Mouse (Mus musculus) heart, adult 2 months (tissue): ENCODE data around the gene Smim8. TPM values are rescaled to one million over a fixed set of nuclear protein-coding genes. Genes with fewer than 3 reads are reported as not detected.

Source experiments
- DNase-seq, 2 experiments: peaks; one replicate each; pipeline ENCODE4 v3.0.0; 2021
- H3K27ac ChIP-seq: fragments of 200-600 bp; 2 replicates; pipeline ENCODE4 v1.8.1; 2022
- H3K27me3 ChIP-seq: fragments of 200-500 bp; 2 replicates; pipeline ENCODE4 v1.6.1; 2012; ENCODE audit warnings: mild to moderate bottlenecking, low read length, inconsistent platforms, mixed read lengths; ENCODE audit not compliant: control insufficient read depth, insufficient read depth
- H3K36me3 ChIP-seq: fragments of 200-500 bp; 2 replicates; pipeline ENCODE4 v1.6.1; 2012; ENCODE audit warnings: low read length, inconsistent platforms; ENCODE audit not compliant: control insufficient read depth, insufficient read depth
- H3K4me1 ChIP-seq: fragments of 200-500 bp; 2 replicates; pipeline ENCODE4 v1.6.1; 2011; ENCODE audit warnings: low read length; ENCODE audit not compliant: control insufficient read depth, insufficient read depth
- H3K4me3 ChIP-seq: fragments of 200-600 bp; 2 replicates; pipeline ENCODE4 v1.8.1; 2022
- H3K79me2 ChIP-seq: fragments of 200-500 bp; replicated peaks from 2 replicates; pipeline ENCODE4 v1.6.1; 2012; ENCODE audit warnings: mild to moderate bottlenecking, inconsistent platforms, low read length, moderate library complexity, mixed read lengths; ENCODE audit not compliant: control insufficient read depth, insufficient read depth
- H3K9ac ChIP-seq: fragments of 200-500 bp; 2 replicates; pipeline ENCODE4 v1.6.1; 2012; ENCODE audit warnings: low read depth, mild to moderate bottlenecking, control low read depth, inconsistent platforms, low read length, mixed read lengths
- CTCF ChIP-seq: fragments of 200-600 bp; IDR thresholded peaks from 2 replicates; pipeline ENCODE4 v1.8.1; 2022; ENCODE audit warnings: antibody characterized with exemption, mild to moderate bottlenecking, moderate library complexity
- EP300 ChIP-seq: fragments of 200-500 bp; IDR thresholded peaks from 2 replicates; pipeline ENCODE4 v1.6.1; 2011; ENCODE audit warnings: low read depth, low read length, control low read depth; ENCODE audit not compliant: insufficient read depth
- POLR2A ChIP-seq: fragments of 200-500 bp; IDR thresholded peaks from 2 replicates; pipeline ENCODE4 v1.6.1; 2011; ENCODE audit warnings: mild to moderate bottlenecking, low read depth, low read length, control low read depth; ENCODE audit not compliant: insufficient read depth
- WGBS: fragments of 180-500 bp; shearing (Covaris S2); methylation state at CpG from one replicate; pipeline ENCODE4 v1.1.7; 2018; 5-methylcytosine and 5-hydroxymethylcytosine counted together
- intact Hi-C: fragments of 180-260 bp; cut with DNase I; formaldehyde crosslinking; loops from one replicate; pipeline ENCODE4 v1.15.1; 2025
- long read RNA-seq: library from polyadenylated mRNA; stranded (forward); transcript quantifications from one replicate; pipeline ENCODE4 v2.0.0, GENCODE M21; 2021
- polyA plus RNA-seq: library from polyadenylated mRNA; depleted of rRNA; stranded (reverse); fragments of >200 nt; gene quantifications from 2 replicates; pipeline ENCODE4 v1.2.3, GENCODE M21; 2012; rRNA removed
- total RNA-seq, 2 experiments: library from RNA; stranded (reverse); gene quantifications; 2 replicates each; pipeline ENCODE4 v1.2.3; 2021

Gene Smim8
- total RNA-seq = 10 to 100 TPM; 54.6 to 66.6 TPM
- polyA plus RNA-seq = 19.1 and 30.0 TPM in 2 replicates
- long read RNA-seq, transcript Smim8-201 (3 exons, 786 nt) = major isoform, 25 of 64 reads
- long read RNA-seq, partial matches to known transcripts = 35 of 64 reads
- long read RNA-seq, other reads (novel, unspliced or antisense) = 0 of 64 reads

DNA sequence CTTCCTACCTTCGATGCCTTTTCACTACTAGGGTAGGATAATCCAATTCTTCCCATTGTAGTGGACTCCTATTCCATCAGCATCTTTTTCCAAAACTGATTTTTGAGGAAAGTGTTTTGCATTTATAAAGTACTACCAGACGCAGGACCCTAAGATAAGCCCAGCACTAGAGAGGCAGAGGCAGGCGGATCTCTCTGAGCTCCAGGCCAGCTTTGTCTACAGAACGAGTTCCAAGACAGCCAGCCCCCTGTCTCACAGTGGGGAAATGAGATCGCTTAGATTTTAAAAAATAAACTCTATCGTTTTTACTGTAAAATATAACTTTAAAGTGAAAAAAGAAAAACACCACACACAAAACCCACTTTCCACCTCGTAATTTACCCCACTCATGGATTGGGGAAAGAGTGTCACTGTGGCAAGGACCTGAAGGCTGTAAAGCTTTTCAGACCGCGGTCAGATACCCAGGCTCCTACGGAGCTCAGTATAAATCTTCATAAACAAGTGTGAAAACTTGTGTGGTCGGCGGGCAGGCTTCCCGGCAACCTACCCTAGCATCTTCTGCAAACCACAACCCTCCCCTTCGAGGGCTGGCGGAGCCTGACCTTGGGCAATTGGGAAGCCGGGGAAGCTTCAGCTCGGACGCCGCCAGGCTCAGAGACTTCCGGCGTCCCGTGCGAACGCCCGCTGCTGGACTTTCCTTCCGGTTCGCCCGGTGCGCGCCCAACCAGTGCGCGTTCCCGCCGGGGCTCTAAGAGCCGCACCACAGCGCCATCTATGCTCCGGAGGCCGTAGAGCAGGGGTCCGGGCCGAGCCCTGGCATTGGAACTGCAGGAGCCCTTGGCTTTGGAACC is at the start of gene Smim8:
Gene Smim8, minus strand, starts transcription at position 747 of the 851 bp plus-strand sequence.
- H3K27me3 ChIP-seq = no peaks in the 10 kb centered on the region
- peak; percentile 92 to 96 for DNase-seq
- no peaks in the 10 kb centered on the region for H3K4me1 ChIP-seq
- peak within 1 kb of the TSS; percentile 75 for H3K27ac ChIP-seq
- peak within 1 kb of the TSS; percentile 72 for H3K9ac ChIP-seq
- intact Hi-C loops = loop anchor here (1.0 to 5.0 kb wide), 4 partner anchors 46 to 449 kb away; partner anchors contain the start of genes C9orf72, Cfap206 and Slc35a1
- peak within 1 kb of the TSS; percentile 73 for H3K4me3 ChIP-seq
- 4% methylated on average over 40 of the region's 40 CpGs for whole genome bisulfite sequencing
- TF ChIP-seq POLR2A = peak; percentile 88
- no peak for TF ChIP-seq EP300
- TF ChIP-seq CTCF = peak; percentile 98
- no peaks in the 10 kb centered on the region for H3K79me2 ChIP-seq
- no peaks in the 10 kb centered on the region for H3K36me3 ChIP-seq

DNA sequence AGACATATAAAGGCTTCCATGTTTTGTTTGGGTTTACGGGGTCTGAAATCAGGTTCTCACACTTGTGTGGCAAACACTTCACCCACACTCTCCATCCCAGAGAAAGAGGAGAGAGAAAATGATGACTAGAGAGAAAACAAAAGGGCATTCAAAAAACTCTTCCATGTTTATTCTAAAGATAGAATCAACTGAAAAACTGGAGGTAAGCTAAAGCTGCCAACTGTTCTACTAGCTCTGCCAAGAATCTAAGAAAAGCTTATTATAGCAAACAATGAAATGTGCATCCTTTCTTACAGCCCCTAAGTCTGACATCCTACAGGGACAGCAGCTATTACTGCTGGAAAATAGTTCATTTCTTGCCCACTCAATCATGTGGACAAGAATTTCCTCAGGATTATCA is 45.7 kb upstream of the Smim8 start:
- Histone ChIP-seq H3K4me1 (peaks cover 2% of the 10 kb centered on the region; the same call in 1 of the 2 replicates), H3K79me2 (peaks cover 3% of the 10 kb centered on the region), H3K27me3 (no peaks in the 10 kb centered on the region), H3K4me3 (no peak overlapping the region), H3K27ac (peak overlapping the region; percentile 3), H3K9ac (no peak overlapping the region), H3K36me3 (peaks cover 2% of the 10 kb centered on the region; the same call in 1 of the 2 replicates)
- intact Hi-C loops = loop anchor here (5.0 kb wide), 1 partner anchor 58 kb away; the partner anchor contains the start of gene Zfp292
- no peak for DNase-seq
- TF ChIP-seq CTCF = no peak
- no peak for TF ChIP-seq POLR2A
- no peak for TF ChIP-seq EP300
- 83% methylated on average over 1 of the region's 1 CpGs for WGBS

DNA sequence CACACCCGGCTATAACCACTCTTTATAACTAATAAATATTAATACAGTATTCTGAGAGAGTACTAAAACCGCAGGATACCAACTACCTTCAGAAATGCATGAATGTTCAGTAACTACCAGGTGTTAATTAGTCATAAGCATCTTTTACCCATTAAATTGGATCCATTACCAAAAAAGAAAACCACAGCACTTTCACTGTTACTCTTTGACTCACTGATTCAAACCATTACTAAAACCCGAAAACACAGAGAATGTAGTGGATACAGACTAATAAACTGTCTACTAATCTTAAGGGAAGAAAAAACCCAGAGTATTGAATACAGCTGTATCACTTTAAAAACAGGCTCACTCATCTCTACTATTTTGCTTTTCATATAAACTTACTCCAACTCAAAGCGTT is 41.7 kb upstream of the Smim8 start:
- TF ChIP-seq EP300 = no peak
- no peak for TF ChIP-seq CTCF
- no peak for TF ChIP-seq POLR2A
- 95% methylated on average over 4 of the region's 4 CpGs for WGBS

DNA sequence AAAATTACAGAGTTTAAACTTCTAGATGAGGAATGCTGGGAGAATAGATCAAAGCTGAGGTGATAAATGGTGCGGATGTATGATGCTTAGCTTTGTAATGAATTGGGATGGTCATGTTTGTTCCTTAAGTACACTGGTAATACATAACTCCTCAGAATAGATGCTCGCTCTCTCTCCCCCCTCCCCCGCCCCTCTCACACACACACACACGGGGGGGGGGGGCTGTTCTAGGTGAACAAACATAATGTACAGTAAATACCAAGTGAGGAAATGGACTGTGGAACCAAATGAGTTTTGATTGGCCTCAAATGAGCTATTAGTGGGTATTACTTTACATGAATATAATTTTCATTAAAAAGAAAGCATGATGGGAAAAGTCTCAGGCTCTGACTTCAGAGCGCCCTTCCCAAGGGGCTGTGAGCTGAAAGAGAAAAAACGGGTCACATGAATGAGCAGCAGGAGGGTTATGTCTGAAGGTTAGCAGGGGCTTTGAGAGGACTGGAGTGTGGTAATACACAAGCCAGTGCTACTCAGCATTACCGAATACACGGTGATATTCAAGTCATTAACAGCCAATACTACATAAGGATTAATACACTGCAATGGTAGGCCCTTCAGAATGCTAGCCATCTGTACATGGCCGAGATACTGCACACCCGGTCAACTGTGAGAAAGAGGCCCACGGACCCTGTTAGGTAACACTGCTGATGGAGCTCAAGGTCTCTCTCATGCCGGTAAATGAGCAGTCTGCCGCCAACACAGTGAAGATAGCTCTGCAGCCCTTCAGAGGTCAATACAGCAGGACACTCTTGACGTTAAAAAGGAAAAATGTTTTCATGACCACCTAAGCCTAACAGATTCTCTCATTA is 23.2 kb upstream of the Smim8 start:
- H3K36me3 ChIP-seq = no peaks in the 10 kb centered on the region; the same call in 1 of the 2 replicates
- no peaks in the 10 kb centered on the region for H3K4me1 ChIP-seq
- no peaks in the 10 kb centered on the region for H3K27me3 ChIP-seq
- intact Hi-C loops = no loop called here
- H3K79me2 ChIP-seq = no peaks in the 10 kb centered on the region
- TF ChIP-seq CTCF = no peak
- no peak for TF ChIP-seq POLR2A
- TF ChIP-seq EP300 = no peak
- 84% methylated on average over 14 of the region's 14 CpGs for WGBS
- H3K9ac ChIP-seq = no peak overlapping the region
- H3K4me3 ChIP-seq = no peak overlapping the region
- H3K27ac ChIP-seq = no peak overlapping the region
- no peak for DNase-seq

More for the DNA sequence above, 41.7 kb upstream of the Smim8 start:
- intact Hi-C loops = loop anchor here (5.0 kb wide), 1 partner anchor 62 kb away; the partner anchor contains the start of gene Zfp292
- H3K27ac ChIP-seq = no peak overlapping the region
- H3K9ac ChIP-seq = no peak overlapping the region
- no peaks in the 10 kb centered on the region for H3K27me3 ChIP-seq
- H3K4me3 ChIP-seq = no peak overlapping the region
- H3K4me1 ChIP-seq = peaks cover 2% of the 10 kb centered on the region; the same call in 1 of the 2 replicates
- H3K79me2 ChIP-seq = peaks cover 3% of the 10 kb centered on the region
- peaks cover 1% of the 10 kb centered on the region; the same call in 1 of the 2 replicates for H3K36me3 ChIP-seq
- no peak for DNase-seq

DNA sequence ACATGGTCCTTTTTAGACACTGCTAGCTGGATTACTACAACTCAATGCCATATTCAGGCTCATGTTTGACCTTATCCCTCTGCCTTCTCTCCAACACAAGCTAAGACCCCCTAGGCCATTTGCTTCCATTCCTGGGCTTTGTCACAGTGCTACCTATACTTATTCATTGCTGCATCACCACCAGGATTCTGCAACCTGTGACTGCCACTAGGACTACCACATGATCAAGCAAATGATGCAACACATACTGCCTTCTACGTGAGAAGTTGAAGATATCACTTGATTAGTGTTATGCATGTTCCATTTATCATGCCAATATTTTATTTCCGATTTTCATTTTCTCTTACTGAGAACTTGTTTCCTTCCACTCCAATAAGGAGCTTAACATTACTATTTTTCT is 19.8 kb upstream of the Smim8 start:
- 77% methylated on average over 2 of the region's 2 CpGs for WGBS
- no peak overlapping the region for H3K4me3 ChIP-seq
- DNase-seq = no peak
- H3K27ac ChIP-seq = no peak overlapping the region
- no peak overlapping the region for H3K9ac ChIP-seq
- no peaks in the 10 kb centered on the region for H3K79me2 ChIP-seq
- H3K27me3 ChIP-seq = no peaks in the 10 kb centered on the region
- TF ChIP-seq EP300 = no peak
- TF ChIP-seq CTCF = no peak
- no peak for TF ChIP-seq POLR2A
- intact Hi-C loops = no loop called here
- no peaks in the 10 kb centered on the region for H3K4me1 ChIP-seq
- no peaks in the 10 kb centered on the region for H3K36me3 ChIP-seq
